Mouse (Mus musculus) testis, adult 2 months (tissue): ENCODE measurements around the gene Grm1. TPM values are rescaled to one million over a fixed set of nuclear protein-coding genes. Genes with fewer than 3 reads are reported as not detected.

Source experiments
- H3K27ac ChIP-seq: fragments of 200-500 bp; 2 replicates; pipeline ENCODE4 v1.5.1; 2012; ENCODE audit warnings: low read depth, low read length; ENCODE audit not compliant: control insufficient read depth, insufficient read depth
- H3K27me3 ChIP-seq: fragments of 200-500 bp; 2 replicates; pipeline ENCODE4 v1.6.1; 2012; ENCODE audit warnings: mild to moderate bottlenecking, low read length, moderate library complexity; ENCODE audit not compliant: control insufficient read depth, insufficient read depth
- H3K36me3 ChIP-seq: fragments of 200-500 bp; 2 replicates; pipeline ENCODE4 v1.6.1; 2012; ENCODE audit warnings: mild to moderate bottlenecking, low read length; ENCODE audit not compliant: control insufficient read depth, insufficient read depth
- H3K4me1 ChIP-seq: fragments of 200-500 bp; 2 replicates; pipeline ENCODE4 v1.6.1; 2012; ENCODE audit warnings: low read length; ENCODE audit not compliant: control insufficient read depth, insufficient read depth
- H3K4me3 ChIP-seq: fragments of 200-500 bp; 2 replicates; pipeline ENCODE4 v1.5.1; 2012; ENCODE audit warnings: low read depth, mild to moderate bottlenecking, low read length, moderate library complexity, mixed read lengths; ENCODE audit not compliant: control insufficient read depth
- CTCF ChIP-seq: fragments of 200-500 bp; IDR thresholded peaks from 2 replicates; pipeline ENCODE4 v1.5.1; 2012; ENCODE audit warnings: low read depth, mild to moderate bottlenecking, inconsistent platforms, low read length, moderate library complexity; ENCODE audit not compliant: control insufficient read depth, insufficient read depth, insufficient replicate concordance
- POLR2A ChIP-seq: fragments of 200-500 bp; IDR thresholded peaks from 2 replicates; pipeline ENCODE4 v1.6.1; 2012; ENCODE audit warnings: low read depth, mild to moderate bottlenecking, inconsistent platforms, low read length, moderate library complexity; ENCODE audit not compliant: control insufficient read depth
- polyA plus RNA-seq: library from polyadenylated mRNA; depleted of rRNA; stranded (reverse); fragments of >200 nt; gene quantifications from 2 replicates; pipeline ENCODE4 v1.2.3, GENCODE M21; 2012

The Grm1 gene
- polyA plus RNA-seq, 1 experiment = 14.4 TPM

DNA sequence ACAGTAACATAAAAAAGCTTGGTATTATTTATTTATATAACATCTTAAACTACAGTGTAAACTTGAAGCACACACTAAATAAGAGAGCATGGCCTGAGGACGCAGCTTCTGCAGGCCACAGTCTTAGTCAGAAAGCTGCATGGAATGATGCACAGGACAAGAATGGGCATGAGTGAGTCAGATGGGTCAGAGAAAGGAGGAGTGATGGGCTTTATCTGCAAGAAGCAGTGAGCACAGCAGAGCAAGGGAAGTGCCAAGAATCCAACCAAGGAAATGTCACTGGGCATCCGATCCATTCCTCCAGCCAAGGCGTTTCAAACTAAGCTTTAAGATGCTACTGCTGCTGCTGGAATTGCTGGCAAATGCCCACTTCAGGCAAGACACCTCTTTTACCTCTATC, 131.6 kb downstream of the Grm1 start:
- no peaks in the 10 kb centered on the region for H3K4me1 ChIP-seq
- TF ChIP-seq POLR2A = no peak
- TF ChIP-seq CTCF = no peak

DNA sequence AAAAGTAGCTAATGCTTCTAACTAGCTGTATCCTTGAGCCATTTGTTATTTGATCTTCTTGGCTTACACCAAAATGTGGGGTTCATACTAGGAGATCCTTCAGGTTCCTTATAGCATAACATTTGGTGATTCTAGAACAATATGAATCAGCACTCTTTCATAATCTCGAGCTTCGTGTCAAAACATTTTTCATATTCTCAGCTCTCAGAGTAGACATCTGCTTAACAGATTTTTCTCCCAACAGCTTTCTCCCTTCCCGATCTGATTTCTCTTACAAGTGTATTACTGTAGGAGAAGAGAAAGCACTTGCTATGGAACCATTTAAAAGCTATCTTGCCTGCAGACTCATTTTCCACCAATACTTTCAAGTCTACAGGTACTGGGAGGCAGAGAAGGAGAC, 133.0 kb downstream of the Grm1 start:
- H3K27me3 ChIP-seq = no peaks in the 10 kb centered on the region
- no peak overlapping the region for H3K27ac ChIP-seq
- H3K36me3 ChIP-seq = no peaks in the 10 kb centered on the region
- no peak for TF ChIP-seq CTCF
- no peak for TF ChIP-seq POLR2A
- H3K4me1 ChIP-seq = no peaks in the 10 kb centered on the region
- no peak overlapping the region for H3K4me3 ChIP-seq

More for the DNA sequence above, 131.6 kb downstream of the Grm1 start:
- Histone ChIP-seq H3K27ac (no peak overlapping the region), H3K36me3 (no peaks in the 10 kb centered on the region), H3K27me3 (no peaks in the 10 kb centered on the region), H3K4me3 (no peak overlapping the region)

DNA sequence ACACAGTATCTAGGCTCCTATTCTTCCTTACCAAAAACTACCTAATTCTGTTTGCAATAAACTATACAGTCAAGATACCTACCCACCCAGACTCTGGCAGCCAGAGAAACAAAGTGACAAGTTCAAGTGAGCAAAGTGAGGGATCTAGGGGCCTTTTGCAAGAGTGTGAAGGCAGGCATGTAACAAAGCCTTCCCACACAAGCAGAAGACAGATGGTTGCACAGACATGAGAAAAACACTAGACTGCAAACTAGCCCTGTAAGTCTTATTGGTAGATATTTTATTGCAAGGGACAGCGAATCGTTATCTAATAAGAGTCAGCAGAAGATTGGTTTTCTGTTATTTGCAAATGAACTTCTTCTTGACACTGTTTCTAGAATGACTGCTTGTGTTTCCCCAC, 134.6 kb downstream of the Grm1 start:
- Histone ChIP-seq H3K4me3 (no peak overlapping the region), H3K27ac (no peak overlapping the region), H3K4me1 (no peaks in the 10 kb centered on the region), H3K27me3 (no peaks in the 10 kb centered on the region), H3K36me3 (no peaks in the 10 kb centered on the region)
- no peak for TF ChIP-seq CTCF
- TF ChIP-seq POLR2A = no peak

DNA sequence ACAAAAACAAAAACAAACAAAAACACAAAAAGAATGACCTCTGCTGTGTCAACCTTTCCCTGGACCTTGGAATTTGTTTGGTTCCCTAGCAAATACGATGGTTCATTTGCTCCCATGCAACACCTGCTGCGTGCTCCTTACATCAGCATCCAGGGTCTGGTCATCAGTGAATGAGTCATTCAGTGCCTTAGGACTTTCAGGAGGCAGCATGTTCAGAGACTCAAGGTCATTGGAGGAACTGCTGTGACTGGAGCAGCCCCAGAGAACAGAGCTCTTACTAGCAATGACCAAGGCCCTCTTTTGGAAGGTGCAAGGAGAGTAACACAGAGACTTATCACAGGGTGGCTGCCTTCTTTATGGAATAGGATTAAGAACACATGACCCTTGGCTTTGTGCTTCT, 138.2 kb downstream of the Grm1 start:
- no peak overlapping the region for H3K27ac ChIP-seq
- no peak overlapping the region for H3K4me3 ChIP-seq
- no peaks in the 10 kb centered on the region for H3K36me3 ChIP-seq
- TF ChIP-seq POLR2A = no peak
- TF ChIP-seq CTCF = no peak
- H3K4me1 ChIP-seq = no peaks in the 10 kb centered on the region
- H3K27me3 ChIP-seq = no peaks in the 10 kb centered on the region

DNA sequence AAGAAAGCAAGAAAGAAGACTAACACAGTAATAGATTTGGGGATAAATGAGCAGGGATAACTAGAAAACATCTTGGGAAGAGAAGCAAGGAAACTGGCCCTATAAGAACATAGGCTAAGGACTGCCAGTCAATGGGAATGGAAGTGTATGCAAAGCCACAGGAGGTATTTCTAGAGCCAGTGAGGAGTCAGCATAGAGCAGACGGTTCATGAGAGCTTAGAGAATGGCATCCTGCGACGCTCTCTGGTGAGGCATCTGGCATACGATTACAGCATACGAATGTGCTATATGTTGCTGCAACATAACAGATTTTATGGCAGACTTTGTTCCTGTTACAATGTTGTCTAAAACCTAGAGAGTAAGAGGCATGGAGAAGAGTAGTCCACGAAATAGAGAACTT, 139.9 kb downstream of the Grm1 start:
- no peaks in the 10 kb centered on the region for H3K36me3 ChIP-seq
- no peak overlapping the region for H3K27ac ChIP-seq
- H3K4me1 ChIP-seq = no peaks in the 10 kb centered on the region
- no peak overlapping the region for H3K4me3 ChIP-seq
- H3K27me3 ChIP-seq = no peaks in the 10 kb centered on the region
- TF ChIP-seq POLR2A (no peak), CTCF (no peak)

DNA sequence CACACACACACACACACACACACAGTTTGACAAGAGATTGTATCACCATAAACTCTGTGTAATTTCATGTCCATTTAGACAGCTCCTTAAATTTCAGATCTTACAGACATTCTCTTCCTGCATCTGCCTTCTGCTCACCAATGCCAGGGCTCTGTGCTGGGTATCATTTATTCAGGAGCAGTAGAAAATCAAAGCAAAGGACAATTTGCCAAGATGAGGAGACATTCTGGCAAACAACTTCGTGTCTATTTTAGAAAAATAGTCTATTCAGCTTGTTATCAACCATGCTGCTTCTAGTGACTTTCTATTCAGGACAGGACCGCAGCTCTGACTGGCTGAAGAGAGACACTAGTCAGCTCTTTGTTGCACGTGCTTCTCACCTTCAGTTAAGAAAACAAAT, 146.3 kb downstream of the Grm1 start:
- no peaks in the 10 kb centered on the region for H3K27me3 ChIP-seq
- no peak overlapping the region for H3K27ac ChIP-seq
- H3K36me3 ChIP-seq = no peaks in the 10 kb centered on the region
- no peaks in the 10 kb centered on the region for H3K4me1 ChIP-seq
- H3K4me3 ChIP-seq = no peak overlapping the region
- no peak for TF ChIP-seq CTCF
- TF ChIP-seq POLR2A = no peak

DNA sequence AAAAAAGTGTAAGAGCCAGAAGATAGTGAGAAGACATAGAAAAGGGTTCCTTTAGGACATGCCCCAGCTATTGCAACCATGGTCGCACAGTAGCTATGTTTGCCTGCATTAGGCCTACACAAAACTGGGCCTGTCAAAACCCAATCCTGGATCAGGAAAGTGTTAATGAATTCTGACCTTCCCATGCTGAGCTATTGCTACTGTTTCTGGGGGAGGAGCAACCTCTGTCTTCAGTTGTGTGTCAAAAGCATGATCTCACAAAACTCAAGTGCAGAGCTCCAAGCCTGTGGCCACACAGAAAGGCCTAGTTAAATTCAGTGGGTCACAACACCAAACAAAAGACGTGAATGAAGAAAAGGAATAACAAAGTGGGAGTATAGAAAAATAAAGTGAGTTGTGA, 152.5 kb downstream of the Grm1 start:
- Histone ChIP-seq H3K36me3 (no peaks in the 10 kb centered on the region), H3K27ac (no peak overlapping the region), H3K27me3 (no peaks in the 10 kb centered on the region), H3K4me3 (no peak overlapping the region), H3K4me1 (no peaks in the 10 kb centered on the region)
- TF ChIP-seq CTCF = no peak
- TF ChIP-seq POLR2A = no peak

DNA sequence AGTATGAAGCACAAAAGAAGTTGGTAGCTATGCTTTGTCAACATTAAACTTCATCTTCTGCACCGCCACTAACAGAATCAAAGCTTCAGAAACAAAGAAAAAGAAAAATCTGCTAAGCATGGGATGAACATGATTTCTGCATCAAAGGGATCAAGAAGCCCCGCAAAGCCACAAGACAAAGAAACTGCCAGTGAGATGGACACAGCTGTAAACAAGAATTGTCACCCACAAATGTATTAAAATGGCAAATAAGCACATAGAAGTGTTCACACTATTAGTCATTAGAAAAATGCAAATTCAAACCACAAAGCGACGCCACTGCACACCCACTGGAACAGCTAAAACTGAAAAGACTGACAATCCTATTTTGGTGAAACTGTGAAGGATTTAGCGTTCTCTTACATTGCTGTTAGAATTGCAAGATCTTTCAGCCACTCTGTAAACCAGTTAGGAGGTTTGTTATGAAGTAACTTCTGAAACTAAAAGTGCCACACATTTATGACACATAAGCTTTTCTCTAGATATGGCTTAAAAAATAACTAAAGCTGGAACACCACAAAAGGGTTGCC, 153.3 kb downstream of the Grm1 start:
- no peak for TF ChIP-seq CTCF
- TF ChIP-seq POLR2A = no peak
- Histone ChIP-seq H3K4me3 (no peak overlapping the region), H3K4me1 (no peaks in the 10 kb centered on the region), H3K36me3 (no peaks in the 10 kb centered on the region), H3K27me3 (no peaks in the 10 kb centered on the region), H3K27ac (no peak overlapping the region)
